Mouse (Mus musculus) embryonic facial prominence, embryonic 14.5 days (tissue): ENCODE measurements at regions not wholly inside any gene's neighbourhood (a gene's known extent, or its start where the extent isn't known, plus 50 kb on each side); places are given as distances from the start of the nearest gene placed in this dataset.
A peak's percentile ranks its signal among the peaks of the same experiment; 100 is the strongest.

Experiments used
- ATAC-seq: fragments of 200-750 bp; cut with Nextera tagmentation; 2 replicates; pipeline ENCODE4 v1.8.0; 2017; ENCODE audit warnings: low read depth, moderate number of reproducible peaks, moderate TSS enrichment
- DNase-seq: peaks from one replicate; pipeline ENCODE4 v3.0.0-alpha.2; 2015; ENCODE audit warnings: low spot score
- H3K27ac ChIP-seq: fragments of 300-500 bp; sonication (generic); replicated peaks from 2 replicates; pipeline ENCODE4 v1.5.1; 2014; ENCODE audit warnings: low read depth, mild to moderate bottlenecking, low read length, moderate library complexity
- H3K27me3 ChIP-seq: fragments of 300-500 bp; sonication (generic); replicated peaks from 2 replicates; pipeline ENCODE4 v1.6.1; 2014; ENCODE audit warnings: low read length; ENCODE audit not compliant: control insufficient read depth, insufficient read depth
- H3K36me3 ChIP-seq: fragments of 300-500 bp; sonication (generic); 2 replicates; pipeline ENCODE4 v1.6.1; 2014; ENCODE audit warnings: low read length, mixed read lengths; ENCODE audit not compliant: control insufficient read depth, insufficient read depth
- H3K4me1 ChIP-seq: fragments of 300-500 bp; sonication (generic); 2 replicates; pipeline ENCODE4 v1.6.1; 2014; ENCODE audit warnings: antibody characterized with exemption, low read length; ENCODE audit not compliant: control insufficient read depth, insufficient read depth
- H3K4me2 ChIP-seq: fragments of 300-500 bp; sonication (generic); 2 replicates; pipeline ENCODE4 v1.6.1; 2014; ENCODE audit warnings: low read depth, mild to moderate bottlenecking, low read length, moderate library complexity, mixed read lengths
- H3K4me3 ChIP-seq: fragments of 300-500 bp; sonication (generic); 2 replicates; pipeline ENCODE4 v1.5.1; 2014; ENCODE audit warnings: low read depth, mild to moderate bottlenecking, low read length
- H3K9ac ChIP-seq: fragments of 300-500 bp; sonication (generic); 2 replicates; pipeline ENCODE4 v1.6.1; 2014; ENCODE audit warnings: low read depth, mild to moderate bottlenecking, low read length, moderate library complexity, mixed read lengths
- H3K9me3 ChIP-seq: fragments of 300-500 bp; sonication (generic); 2 replicates; pipeline ENCODE4 v1.6.1; 2016; ENCODE audit warnings: low read length; ENCODE audit not compliant: control insufficient read depth
- WGBS: fragments of 180-500 bp; shearing (Covaris S2); extraction: QIAGEN DNeasy Blood & Tissue Kit; methylation state at CpG from one replicate; pipeline ENCODE4 v1.1.7; 2014; 5-methylcytosine and 5-hydroxymethylcytosine counted together

GRCm38 (mm10) chr15:87102211-87102610 is 441.9 kb upstream of the Fam19a5 start:
- Histone ChIP-seq H3K4me2 (no peak overlapping the region), H3K4me1 (no peaks in the 10 kb centered on the region), H3K9me3 (no peaks in the 10 kb centered on the region), H3K36me3 (no peaks in the 10 kb centered on the region), H3K27ac (no peak overlapping the region), H3K9ac (no peak overlapping the region), H3K27me3 (no peaks in the 10 kb centered on the region), H3K4me3 (no peak overlapping the region)
- ATAC-seq (no peak), DNase-seq (no peak)
- WGBS = 81% methylated on average over 4 of the region's 4 CpGs

GRCm38 (mm10) chr15:87105951-87106350 is 438.1 kb upstream of the Fam19a5 start:
- WGBS = 81% methylated on average over 8 of the region's 8 CpGs
- no peak for ATAC-seq
- H3K4me1 ChIP-seq = no peaks in the 10 kb centered on the region
- H3K27ac ChIP-seq = no peak overlapping the region
- no peaks in the 10 kb centered on the region for H3K27me3 ChIP-seq
- H3K4me3 ChIP-seq = no peak overlapping the region
- H3K4me2 ChIP-seq = no peak overlapping the region
- no peaks in the 10 kb centered on the region for H3K36me3 ChIP-seq
- no peaks in the 10 kb centered on the region for H3K9me3 ChIP-seq
- no peak overlapping the region for H3K9ac ChIP-seq
- no peak for DNase-seq

GRCm38 (mm10) chr15:87107701-87108100 is 436.4 kb upstream of the Fam19a5 start:
- H3K27me3 ChIP-seq = no peaks in the 10 kb centered on the region
- H3K9ac ChIP-seq = no peak overlapping the region
- no peak overlapping the region for H3K4me2 ChIP-seq
- no peaks in the 10 kb centered on the region for H3K36me3 ChIP-seq
- 65% methylated on average over 4 of the region's 4 CpGs for WGBS
- DNase-seq (no peak), ATAC-seq (no peak)
- no peaks in the 10 kb centered on the region for H3K9me3 ChIP-seq
- no peaks in the 10 kb centered on the region for H3K4me1 ChIP-seq
- no peak overlapping the region for H3K27ac ChIP-seq
- no peak overlapping the region for H3K4me3 ChIP-seq

- Histone ChIP-seq H3K4me2 (no peak overlapping the region), H3K27ac (no peak overlapping the region), H3K4me3 (no peak overlapping the region), H3K9ac (no peak overlapping the region), H3K27me3 (no peaks in the 10 kb centered on the region), H3K36me3 (no peaks in the 10 kb centered on the region), H3K9me3 (no peaks in the 10 kb centered on the region), H3K4me1 (no peaks in the 10 kb centered on the region)
- DNase-seq (no peak), ATAC-seq (no peak)
- WGBS = 79% methylated on average over 7 of the region's 7 CpGs
These were observed 435.7 kb upstream of the Fam19a5 start for GRCm38 (mm10) chr15:87108411-87108810.

- ATAC-seq = no peak
- Histone ChIP-seq H3K4me1 (no peaks in the 10 kb centered on the region), H3K27me3 (no peaks in the 10 kb centered on the region), H3K9me3 (no peaks in the 10 kb centered on the region), H3K27ac (no peak overlapping the region), H3K4me2 (no peak overlapping the region), H3K4me3 (no peak overlapping the region), H3K9ac (no peak overlapping the region), H3K36me3 (no peaks in the 10 kb centered on the region)
- 38% methylated on average over 4 of the region's 4 CpGs for WGBS
- no peak for DNase-seq
These were observed 421.4 kb upstream of the Fam19a5 start for GRCm38 (mm10) chr15:87122656-87123055.

- 43% methylated on average over 6 of the region's 6 CpGs for WGBS
- peak; percentile 43 for DNase-seq
These were observed 418.5 kb upstream of the Fam19a5 start for GRCm38 (mm10) chr15:87125427-87126148.

GRCm38 (mm10) chr15:87138870-87139269 is 405.2 kb upstream of the Fam19a5 start:
- DNase-seq (peak; percentile 21), ATAC-seq (peak; percentile 47)
- Histone ChIP-seq H3K36me3 (no peaks in the 10 kb centered on the region), H3K4me2 (no peak overlapping the region), H3K4me1 (no peaks in the 10 kb centered on the region), H3K27ac (no peak overlapping the region), H3K9ac (no peak overlapping the region), H3K9me3 (no peaks in the 10 kb centered on the region), H3K4me3 (no peak overlapping the region), H3K27me3 (no peaks in the 10 kb centered on the region)

More at GRCm38 (mm10) chr15:87125427-87126148, 418.5 kb upstream of the Fam19a5 start:
- no peak overlapping the region for H3K9ac ChIP-seq
- no peaks in the 10 kb centered on the region for H3K9me3 ChIP-seq
- H3K36me3 ChIP-seq = no peaks in the 10 kb centered on the region
- H3K4me2 ChIP-seq = no peak overlapping the region
- no peaks in the 10 kb centered on the region for H3K4me1 ChIP-seq
- no peak overlapping the region for H3K27ac ChIP-seq
- H3K4me3 ChIP-seq = no peak overlapping the region
- no peak for ATAC-seq
- no peaks in the 10 kb centered on the region for H3K27me3 ChIP-seq

- no peaks in the 10 kb centered on the region for H3K9me3 ChIP-seq
- ATAC-seq (no peak), DNase-seq (no peak)
- no peaks in the 10 kb centered on the region for H3K27me3 ChIP-seq
- H3K9ac ChIP-seq = no peak overlapping the region
- no peak overlapping the region for H3K4me2 ChIP-seq
- no peaks in the 10 kb centered on the region for H3K36me3 ChIP-seq
- H3K27ac ChIP-seq = no peak overlapping the region
- 82% methylated on average over 5 of the region's 5 CpGs for WGBS
- no peak overlapping the region for H3K4me3 ChIP-seq
- no peaks in the 10 kb centered on the region for H3K4me1 ChIP-seq
These were observed 375.0 kb upstream of the Fam19a5 start for GRCm38 (mm10) chr15:87169136-87169535.

- no peak overlapping the region for H3K4me2 ChIP-seq
- H3K4me1 ChIP-seq = no peaks in the 10 kb centered on the region
- no peaks in the 10 kb centered on the region for H3K9me3 ChIP-seq
- H3K27me3 ChIP-seq = no peaks in the 10 kb centered on the region
- no peaks in the 10 kb centered on the region for H3K36me3 ChIP-seq
- DNase-seq (no peak), ATAC-seq (no peak)
- no peak overlapping the region for H3K4me3 ChIP-seq
- no peak overlapping the region for H3K27ac ChIP-seq
- no peak overlapping the region for H3K9ac ChIP-seq
- WGBS = 74% methylated on average over 4 of the region's 4 CpGs
These were observed 373.2 kb upstream of the Fam19a5 start for GRCm38 (mm10) chr15:87170890-87171289.
